Mouse (Mus musculus): ENCODE measurements at regions not wholly inside any gene's neighbourhood (a gene's known extent, or its start where the extent isn't known, plus 50 kb on each side); places are given as distances from the start of the nearest gene placed in this dataset.
A peak's percentile ranks its signal among the peaks of the same experiment; 100 is the strongest.

- Histone ChIP-seq H3ac (ENCODE audit: control insufficient read depth, insufficient read length, low read depth) (no peak overlapping the region), H3K4me3 (ENCODE audit: insufficient read depth, poor library complexity, severe bottlenecking) (no peak overlapping the region), H3K79me3 (ENCODE audit: low read depth) (no peaks in the 10 kb centered on the region), H3K27me3 (ENCODE audit: control insufficient read depth, insufficient read depth, insufficient read length) (no peaks in the 10 kb centered on the region), H3K36me3 (ENCODE audit: control insufficient read depth, insufficient read depth) (no peaks in the 10 kb centered on the region), H3K79me2 (ENCODE audit: control insufficient read depth, insufficient read depth) (no peaks in the 10 kb centered on the region)
- TF ChIP-seq MYOG (IDR thresholded peaks at IDR 0.05; ENCODE audit: control insufficient read depth, extremely low read depth, insufficient read length) (no peak), USF1 (IDR thresholded peaks at IDR 0.05; ENCODE audit: low read depth) (no peak)
Observed at GRCm38 (mm10) chr6:100176914-100177560, 110.2 kb downstream of the Rybp start.

GRCm38 (mm10) chr6:100170711-100171348 is 116.5 kb downstream of the Rybp start:
- H3K36me3 ChIP-seq (ENCODE audit: control insufficient read depth, insufficient read depth), result no peaks in the 10 kb centered on the region
- TF ChIP-seq MYOG (IDR thresholded peaks at IDR 0.05; ENCODE audit: control insufficient read depth, extremely low read depth, insufficient read length), result no peak
- TF ChIP-seq MYOD1 (IDR thresholded peaks at IDR 0.05; ENCODE audit: control insufficient read depth, insufficient read length, low read depth), result no peak
- TF ChIP-seq FOSL1 (IDR thresholded peaks at IDR 0.05; ENCODE audit: insufficient read depth, low read length, poor library complexity, severe bottlenecking), result no peak
- H3K4me3 ChIP-seq (ENCODE audit: insufficient read depth, poor library complexity, severe bottlenecking), result no peak overlapping the region
- no peaks in the 10 kb centered on the region for H3K27me3 ChIP-seq (ENCODE audit: control insufficient read depth, insufficient read depth, insufficient read length)
- no peaks in the 10 kb centered on the region for H3K79me2 ChIP-seq (ENCODE audit: control insufficient read depth, insufficient read depth)
- no peaks in the 10 kb centered on the region for H3K79me3 ChIP-seq (ENCODE audit: low read depth)
- no peak overlapping the region for H3ac ChIP-seq (ENCODE audit: control insufficient read depth, insufficient read length, low read depth)

GRCm38 (mm10) chr6:100167321-100167720 is 120.0 kb downstream of the Rybp start:
- no peaks in the 10 kb centered on the region for H3K27me3 ChIP-seq (ENCODE audit: control insufficient read depth, insufficient read depth, insufficient read length)
- H3K36me3 ChIP-seq (ENCODE audit: control insufficient read depth, insufficient read depth), result no peaks in the 10 kb centered on the region
- H3K79me3 ChIP-seq (ENCODE audit: low read depth), result no peaks in the 10 kb centered on the region
- no peaks in the 10 kb centered on the region for H3K79me2 ChIP-seq (ENCODE audit: control insufficient read depth, insufficient read depth)
- TF ChIP-seq FOSL1 (IDR thresholded peaks at IDR 0.05; ENCODE audit: insufficient read depth, low read length, poor library complexity, severe bottlenecking) (no peak), MYOD1 (IDR thresholded peaks at IDR 0.05; ENCODE audit: control insufficient read depth, insufficient read length, low read depth) (peak; percentile 65), USF1 (IDR thresholded peaks at IDR 0.05; ENCODE audit: low read depth) (no peak)
- H3ac ChIP-seq (ENCODE audit: control insufficient read depth, insufficient read length, low read depth), result no peak overlapping the region
- no peak overlapping the region for H3K4me3 ChIP-seq (ENCODE audit: insufficient read depth, poor library complexity, severe bottlenecking)

DNA sequence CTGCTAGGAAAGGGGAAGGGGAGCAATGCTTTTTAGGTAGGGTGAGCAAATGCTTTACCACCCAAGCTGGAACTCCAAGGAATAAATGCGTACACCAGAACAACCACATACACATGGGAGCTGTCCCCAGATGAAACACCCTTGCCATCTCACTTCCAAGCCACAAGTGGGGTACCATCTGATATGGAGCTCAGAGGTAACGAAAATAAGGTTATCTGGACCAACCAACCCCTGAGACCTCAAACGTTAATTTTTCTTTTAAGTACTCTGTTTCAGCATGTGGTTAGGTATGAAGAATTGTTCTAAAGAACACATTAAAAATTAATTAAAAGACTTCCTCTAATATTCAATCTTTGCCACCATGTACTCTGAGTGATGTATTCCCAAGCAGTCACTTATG is 121.5 kb downstream of the Rybp start:
- no peak overlapping the region for H3K4me3 ChIP-seq (ENCODE audit: insufficient read depth, poor library complexity, severe bottlenecking)
- no peaks in the 10 kb centered on the region for H3K79me3 ChIP-seq (ENCODE audit: low read depth)
- no peaks in the 10 kb centered on the region for H3K36me3 ChIP-seq (ENCODE audit: control insufficient read depth, insufficient read depth)
- H3K79me2 ChIP-seq (ENCODE audit: control insufficient read depth, insufficient read depth), result no peaks in the 10 kb centered on the region
- H3K27me3 ChIP-seq (ENCODE audit: control insufficient read depth, insufficient read depth, insufficient read length), result no peaks in the 10 kb centered on the region
- no peak overlapping the region for H3ac ChIP-seq (ENCODE audit: control insufficient read depth, insufficient read length, low read depth)
- no peak for TF ChIP-seq FOSL1 (IDR thresholded peaks at IDR 0.05; ENCODE audit: insufficient read depth, low read length, poor library complexity, severe bottlenecking)
- no peak for TF ChIP-seq CTCF (IDR thresholded peaks at IDR 0.05; ENCODE audit: control insufficient read depth, insufficient read depth, insufficient read length)
- TF ChIP-seq USF1 (IDR thresholded peaks at IDR 0.05; ENCODE audit: low read depth), result no peak
- TF ChIP-seq MAX (IDR thresholded peaks at IDR 0.05), result no peak
- no peak for TF ChIP-seq MYOG (IDR thresholded peaks at IDR 0.05; ENCODE audit: control insufficient read depth, extremely low read depth, insufficient read length)
- TF ChIP-seq MYOD1 (IDR thresholded peaks at IDR 0.05; ENCODE audit: control insufficient read depth, insufficient read length, low read depth), result no peak
- TF ChIP-seq CEBPB (IDR thresholded peaks at IDR 0.05; ENCODE audit: low read depth), result no peak

GRCm38 (mm10) chr6:100164162-100164561 is 123.1 kb downstream of the Rybp start:
- no peaks in the 10 kb centered on the region for H3K79me3 ChIP-seq (ENCODE audit: low read depth)
- no peaks in the 10 kb centered on the region for H3K79me2 ChIP-seq (ENCODE audit: control insufficient read depth, insufficient read depth)
- H3K4me3 ChIP-seq (ENCODE audit: insufficient read depth, poor library complexity, severe bottlenecking), result no peak overlapping the region
- peak; percentile 22 for TF ChIP-seq USF1 (IDR thresholded peaks at IDR 0.05; ENCODE audit: low read depth)
- TF ChIP-seq MYOD1 (IDR thresholded peaks at IDR 0.05; ENCODE audit: control insufficient read depth, insufficient read length, low read depth), result no peak
- no peak overlapping the region for H3ac ChIP-seq (ENCODE audit: control insufficient read depth, insufficient read length, low read depth)
- no peaks in the 10 kb centered on the region for H3K27me3 ChIP-seq (ENCODE audit: control insufficient read depth, insufficient read depth, insufficient read length)
- no peaks in the 10 kb centered on the region for H3K36me3 ChIP-seq (ENCODE audit: control insufficient read depth, insufficient read depth)

GRCm38 (mm10) chr6:100163814-100164130 is 123.5 kb downstream of the Rybp start:
- TF ChIP-seq FOSL1 (IDR thresholded peaks at IDR 0.05; ENCODE audit: insufficient read depth, low read length, poor library complexity, severe bottlenecking), result no peak
- no peak for TF ChIP-seq MYOD1 (IDR thresholded peaks at IDR 0.05; ENCODE audit: control insufficient read depth, insufficient read length, low read depth)
- no peak for TF ChIP-seq CTCF (IDR thresholded peaks at IDR 0.05; ENCODE audit: control insufficient read depth, insufficient read depth, insufficient read length)
- TF ChIP-seq MAX (IDR thresholded peaks at IDR 0.05), result no peak
- no peak for TF ChIP-seq CEBPB (IDR thresholded peaks at IDR 0.05; ENCODE audit: low read depth)
- TF ChIP-seq MYOG (IDR thresholded peaks at IDR 0.05; ENCODE audit: control insufficient read depth, extremely low read depth, insufficient read length), result no peak
- TF ChIP-seq USF1 (IDR thresholded peaks at IDR 0.05; ENCODE audit: low read depth), result no peak
- H3K36me3 ChIP-seq (ENCODE audit: control insufficient read depth, insufficient read depth), result no peaks in the 10 kb centered on the region
- H3K4me3 ChIP-seq (ENCODE audit: insufficient read depth, poor library complexity, severe bottlenecking), result no peak overlapping the region
- H3ac ChIP-seq (ENCODE audit: control insufficient read depth, insufficient read length, low read depth), result no peak overlapping the region
- H3K79me2 ChIP-seq (ENCODE audit: control insufficient read depth, insufficient read depth), result no peaks in the 10 kb centered on the region
- no peaks in the 10 kb centered on the region for H3K79me3 ChIP-seq (ENCODE audit: low read depth)
- no peaks in the 10 kb centered on the region for H3K27me3 ChIP-seq (ENCODE audit: control insufficient read depth, insufficient read depth, insufficient read length)

All from C2C12 (cell line).